Mouse (Mus musculus): ENCODE data around the gene Fam20a. TPM values are rescaled to one million over a fixed set of nuclear protein-coding genes. Genes with fewer than 3 reads are reported as not detected.

Fam20a gene
- 2.2 and 2.3 TPM in 2 replicates for polyA plus RNA-seq (2015; fragmentation: Nextera tagmentation; extraction: Ambion mirVana)

DNA sequence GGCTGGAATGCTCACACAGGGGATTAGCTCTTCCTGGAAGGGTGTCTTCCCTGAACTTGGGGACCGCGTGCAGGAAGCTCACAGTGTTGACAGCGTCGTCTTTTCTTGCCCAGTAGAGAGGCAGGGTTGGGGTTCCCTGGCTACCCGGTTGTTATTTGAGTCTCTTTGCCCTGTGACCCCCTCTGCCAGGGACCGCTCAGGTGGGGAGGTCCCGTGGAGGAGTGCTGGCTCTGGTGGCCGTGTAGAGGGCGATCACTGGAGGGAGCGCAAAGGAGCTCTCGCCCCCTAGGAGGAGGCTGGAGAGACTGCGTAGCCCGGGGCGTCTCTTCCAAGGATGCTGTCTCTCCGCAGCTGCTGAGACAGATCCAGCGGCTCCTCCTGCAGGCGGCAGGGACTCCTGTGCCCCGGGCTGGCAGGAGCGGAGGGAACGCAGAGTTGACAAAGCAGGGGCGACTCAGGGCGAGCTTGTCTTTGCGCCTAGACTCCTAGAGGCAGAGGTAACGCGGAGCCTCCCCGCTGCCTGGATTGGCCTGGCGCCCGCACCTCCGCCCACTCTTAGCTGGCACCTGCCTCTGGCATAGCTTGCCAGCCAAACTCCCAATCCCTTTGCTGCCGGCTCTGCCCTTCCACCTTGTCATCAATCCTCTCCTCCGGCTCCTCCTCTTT lies at the start of gene Fam20a:
Gene Fam20a, minus strand, starts transcription at position 499 of the 666 bp plus-strand sequence.
- Histone ChIP-seq H3K4me1 (replicated peaks) (peaks cover 25% of the 10 kb centered on the region), H3K4me2 (replicated peaks) (peak within 1 kb of the TSS; percentile 97), H3K27ac (peak within 1 kb of the TSS; percentile 17; the same call in 1 of the 2 replicates), H3K27me3 (replicated peaks) (no peaks in the 10 kb centered on the region), H3K4me3 (replicated peaks) (peak within 1 kb of the TSS; percentile 44), H3K36me3 (no peaks in the 10 kb centered on the region), H3K9me3 (no peaks in the 10 kb centered on the region), H3K9ac (peak within 1 kb of the TSS; percentile 46)
- WGBS: under 1% methylated on average over 31 of the region's 31 CpGs
- ATAC-seq: peak; percentile 72

DNA sequence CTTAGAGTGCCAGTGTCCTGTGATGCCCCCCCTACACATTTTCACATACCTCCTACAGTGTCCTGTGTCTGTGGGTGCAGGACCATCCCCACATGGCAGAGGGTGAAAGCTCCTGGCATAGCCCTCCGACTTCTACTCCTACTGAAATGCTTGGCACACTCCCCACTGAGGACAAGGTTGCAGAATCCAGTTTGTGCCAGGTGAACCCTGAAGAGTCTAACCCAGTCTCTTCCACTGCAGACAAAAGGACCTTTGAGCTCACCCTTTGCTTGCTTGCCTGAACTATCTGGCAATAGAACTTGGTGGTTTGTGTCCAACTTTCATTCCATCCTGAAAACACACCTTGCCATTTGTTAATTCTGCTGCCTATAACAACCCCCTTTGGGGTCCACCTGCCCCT lies 49.3 kb upstream of the Fam20a start:
- Histone ChIP-seq H3K4me1 (replicated peaks) (no peaks in the 10 kb centered on the region), H3K27ac (no peak overlapping the region), H3K4me3 (replicated peaks) (no peak overlapping the region), H3K9ac (no peak overlapping the region), H3K4me2 (replicated peaks) (no peak overlapping the region), H3K36me3 (no peaks in the 10 kb centered on the region), H3K27me3 (replicated peaks) (no peaks in the 10 kb centered on the region), H3K9me3 (no peaks in the 10 kb centered on the region)
- 91% methylated on average over 1 of the region's 1 CpGs for WGBS
- ATAC-seq: no peak

DNA sequence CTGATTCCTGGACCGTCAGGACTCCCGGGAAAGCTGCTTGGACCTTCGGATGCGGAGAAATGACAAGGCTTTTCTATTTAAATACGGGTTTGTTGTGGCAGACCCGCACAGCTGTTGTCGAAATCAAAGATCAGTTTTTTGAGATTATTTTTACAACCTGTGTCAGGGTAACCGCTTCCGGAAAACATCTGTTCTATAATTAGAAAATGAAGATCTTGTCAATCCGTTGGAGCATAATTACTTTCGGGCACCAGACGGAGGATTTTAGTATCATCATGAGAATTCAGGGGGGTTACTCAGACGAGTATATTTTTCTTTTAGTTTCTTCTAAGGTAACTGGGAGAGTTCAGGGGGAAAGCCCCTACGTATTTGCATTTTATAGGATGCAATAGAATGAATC lies 48.1 kb upstream of the Fam20a start:
- no peak overlapping the region for H3K4me3 ChIP-seq (replicated peaks)
- H3K36me3 ChIP-seq: no peaks in the 10 kb centered on the region
- no peak overlapping the region for H3K9ac ChIP-seq
- no peaks in the 10 kb centered on the region for H3K9me3 ChIP-seq
- no peak for ATAC-seq
- H3K27ac ChIP-seq: no peak overlapping the region
- no peak overlapping the region for H3K4me2 ChIP-seq (replicated peaks)
- H3K27me3 ChIP-seq (replicated peaks): no peaks in the 10 kb centered on the region
- 88% methylated on average over 14 of the region's 14 CpGs for WGBS
- H3K4me1 ChIP-seq (replicated peaks): no peaks in the 10 kb centered on the region

DNA sequence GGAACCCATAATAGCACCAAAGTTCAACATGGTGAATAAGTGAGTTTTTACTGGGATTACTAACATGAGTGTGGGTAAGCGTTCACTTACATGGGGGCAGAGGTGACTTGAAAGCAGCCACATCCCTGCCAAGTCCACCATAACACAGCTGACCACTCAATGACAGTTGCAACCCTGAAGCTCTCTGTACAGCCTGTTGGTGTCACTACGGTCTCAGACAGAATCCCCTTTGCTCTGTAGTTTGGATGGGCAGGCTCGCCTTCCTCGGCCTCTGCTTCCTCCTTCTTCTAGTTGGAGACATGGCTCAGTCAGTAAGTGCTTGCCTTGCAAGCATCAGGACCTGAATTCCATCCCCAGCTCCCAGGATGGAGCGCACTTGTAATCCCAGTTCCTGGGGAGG lies 47.0 kb upstream of the Fam20a start:
- H3K9ac ChIP-seq: no peak overlapping the region
- ATAC-seq: no peak
- no peak overlapping the region for H3K27ac ChIP-seq
- no peak overlapping the region for H3K4me2 ChIP-seq (replicated peaks)
- no peaks in the 10 kb centered on the region for H3K36me3 ChIP-seq
- H3K27me3 ChIP-seq (replicated peaks): no peaks in the 10 kb centered on the region
- WGBS: 79% methylated on average over 5 of the region's 5 CpGs
- no peak overlapping the region for H3K4me3 ChIP-seq (replicated peaks)
- no peaks in the 10 kb centered on the region for H3K4me1 ChIP-seq (replicated peaks)
- H3K9me3 ChIP-seq: no peaks in the 10 kb centered on the region

DNA sequence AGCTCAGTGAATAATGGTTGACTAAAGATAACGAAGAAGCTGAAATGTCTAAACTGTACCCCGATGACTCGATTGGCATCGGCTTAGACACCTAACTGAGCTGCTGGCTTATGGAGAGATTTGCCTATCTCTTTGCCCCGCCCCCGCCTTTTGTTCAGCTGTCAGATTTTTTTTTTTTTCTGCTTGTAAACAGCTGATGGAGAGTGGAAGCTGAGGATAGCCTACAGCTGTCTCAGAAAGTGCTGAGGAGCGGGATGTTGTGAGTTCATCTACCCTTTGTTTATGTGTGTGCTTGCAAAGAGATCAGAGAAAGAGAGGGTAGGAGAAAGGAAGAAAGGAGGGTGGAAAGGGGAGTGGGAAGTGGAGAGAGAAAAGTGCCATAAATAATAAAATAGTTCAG lies 38.0 kb upstream of the Fam20a start:
- no peak overlapping the region for H3K27ac ChIP-seq
- H3K36me3 ChIP-seq: no peaks in the 10 kb centered on the region
- H3K4me1 ChIP-seq (replicated peaks): no peaks in the 10 kb centered on the region
- ATAC-seq: no peak
- no peak overlapping the region for H3K9ac ChIP-seq
- WGBS: 76% methylated on average over 7 of the region's 7 CpGs
- H3K4me2 ChIP-seq (replicated peaks): no peak overlapping the region
- H3K4me3 ChIP-seq (replicated peaks): no peak overlapping the region
- no peaks in the 10 kb centered on the region for H3K27me3 ChIP-seq (replicated peaks)
- no peaks in the 10 kb centered on the region for H3K9me3 ChIP-seq

DNA sequence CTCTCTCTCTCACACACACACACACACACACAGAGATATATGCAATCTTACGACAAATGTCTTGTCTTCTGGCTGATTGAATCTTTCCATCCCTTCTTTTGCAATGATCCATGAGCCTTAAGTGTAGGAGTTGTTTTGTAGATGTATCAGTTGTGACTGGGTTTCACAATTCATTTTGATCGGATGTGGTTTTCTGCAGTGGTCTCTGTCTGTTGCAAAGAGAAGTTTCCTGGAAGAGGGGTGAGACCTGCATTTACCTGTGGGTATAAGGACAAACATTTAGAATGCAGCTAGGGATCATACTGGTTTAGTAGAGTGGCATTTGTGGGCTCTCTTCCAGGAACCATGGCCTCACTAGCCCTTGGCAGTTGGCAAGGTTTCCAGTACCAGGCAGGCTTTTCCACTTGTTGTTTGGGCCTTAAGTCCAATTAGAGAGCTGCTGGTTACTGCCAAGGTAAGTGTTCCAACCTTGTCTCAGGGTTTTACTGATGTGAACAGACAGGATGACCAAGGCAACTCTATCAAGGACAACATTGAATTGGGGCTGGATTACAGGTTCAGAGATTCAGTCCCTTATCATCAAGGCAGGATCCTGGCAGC lies 36.6 kb upstream of the Fam20a start:
- no peaks in the 10 kb centered on the region for H3K9me3 ChIP-seq
- H3K4me1 ChIP-seq (replicated peaks): no peaks in the 10 kb centered on the region
- no peak overlapping the region for H3K4me3 ChIP-seq (replicated peaks)
- WGBS: 88% methylated on average over 2 of the region's 2 CpGs
- no peaks in the 10 kb centered on the region for H3K27me3 ChIP-seq (replicated peaks)
- H3K27ac ChIP-seq: no peak overlapping the region
- H3K9ac ChIP-seq: no peak overlapping the region
- ATAC-seq: no peak
- no peak overlapping the region for H3K4me2 ChIP-seq (replicated peaks)
- H3K36me3 ChIP-seq: no peaks in the 10 kb centered on the region

DNA sequence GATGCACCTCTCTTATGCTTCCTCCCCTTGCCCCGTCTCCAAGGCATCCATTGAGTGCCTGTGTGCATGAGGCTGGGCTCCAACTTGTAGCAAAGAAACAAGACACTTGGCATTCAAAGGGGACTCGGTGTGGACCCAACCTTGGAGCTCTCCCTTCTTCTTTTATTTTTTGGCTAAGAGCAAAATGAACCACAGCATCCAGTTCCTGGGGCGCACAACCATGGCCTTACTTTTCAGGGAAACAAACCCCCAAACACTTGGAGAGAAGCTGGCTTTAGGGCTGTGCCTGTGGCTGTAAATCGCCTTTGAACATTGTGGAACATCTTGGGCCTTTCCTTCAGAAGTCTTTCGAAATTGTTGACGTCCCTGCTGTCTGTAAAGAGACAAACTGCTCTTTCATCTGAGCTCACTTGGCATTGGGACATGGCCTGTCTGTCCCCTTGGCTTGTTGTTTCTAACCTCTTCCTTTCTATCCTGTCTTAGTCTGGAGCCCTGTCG lies 32.1 kb upstream of the Fam20a start:
- Histone ChIP-seq H3K27me3 (replicated peaks) (no peaks in the 10 kb centered on the region), H3K4me1 (replicated peaks) (no peaks in the 10 kb centered on the region), H3K36me3 (no peaks in the 10 kb centered on the region), H3K4me2 (replicated peaks) (no peak overlapping the region), H3K9me3 (no peaks in the 10 kb centered on the region), H3K9ac (no peak overlapping the region), H3K4me3 (replicated peaks) (no peak overlapping the region), H3K27ac (no peak overlapping the region)
- 79% methylated on average over 7 of the region's 7 CpGs for WGBS
- ATAC-seq: no peak

DNA sequence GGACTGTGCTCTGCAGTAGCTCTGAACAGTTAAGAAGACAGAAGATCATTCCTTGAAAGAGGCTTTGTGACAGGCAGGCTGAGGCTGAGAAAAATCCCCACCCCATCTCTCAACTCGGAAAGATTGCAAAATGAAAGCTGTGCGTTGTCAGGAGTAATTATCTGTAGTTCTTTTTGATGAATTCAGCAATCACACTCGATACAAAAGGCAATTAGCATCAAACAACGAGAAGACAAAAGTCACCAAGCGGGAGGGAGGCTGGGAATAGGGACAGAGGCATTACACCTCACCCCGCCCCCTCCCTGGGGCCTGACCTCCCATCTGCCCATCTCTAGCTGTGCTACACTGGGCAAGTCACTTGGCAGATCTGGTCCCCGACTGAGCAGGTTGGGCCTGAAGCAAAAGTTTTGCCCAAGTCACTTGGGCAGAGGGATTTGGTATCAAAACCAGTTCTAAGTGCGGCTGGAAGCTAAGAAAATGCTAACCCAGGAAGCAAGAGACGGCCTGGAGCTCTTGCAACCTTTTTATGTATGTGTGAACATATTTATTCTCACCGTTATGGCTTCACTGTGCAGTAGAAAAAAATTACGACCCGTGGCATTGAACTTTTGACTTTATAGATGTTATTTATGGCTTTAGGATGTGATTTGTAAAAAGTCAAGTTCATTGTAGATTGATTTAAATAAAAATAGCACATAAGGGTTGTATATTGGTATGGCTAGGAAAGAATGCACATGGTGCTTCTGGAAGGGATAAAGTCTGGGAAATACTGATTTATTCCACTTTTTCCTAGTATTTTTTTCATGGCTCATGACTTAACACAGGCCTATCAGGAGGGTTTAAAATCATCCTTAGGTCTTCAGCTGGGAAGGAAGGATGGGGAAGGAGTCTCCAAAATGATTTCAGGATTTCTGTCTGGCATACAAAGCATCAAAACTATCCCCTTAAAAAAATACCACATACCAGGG lies 29.8 kb upstream of the Fam20a start:
- Histone ChIP-seq H3K9me3 (no peaks in the 10 kb centered on the region), H3K9ac (no peak overlapping the region), H3K27ac (no peak overlapping the region), H3K27me3 (replicated peaks) (no peaks in the 10 kb centered on the region), H3K4me2 (replicated peaks) (no peak overlapping the region), H3K36me3 (no peaks in the 10 kb centered on the region), H3K4me3 (replicated peaks) (no peak overlapping the region), H3K4me1 (replicated peaks) (no peaks in the 10 kb centered on the region)
- 47% methylated on average over 12 of the region's 12 CpGs for WGBS
- no peak for ATAC-seq

DNA sequence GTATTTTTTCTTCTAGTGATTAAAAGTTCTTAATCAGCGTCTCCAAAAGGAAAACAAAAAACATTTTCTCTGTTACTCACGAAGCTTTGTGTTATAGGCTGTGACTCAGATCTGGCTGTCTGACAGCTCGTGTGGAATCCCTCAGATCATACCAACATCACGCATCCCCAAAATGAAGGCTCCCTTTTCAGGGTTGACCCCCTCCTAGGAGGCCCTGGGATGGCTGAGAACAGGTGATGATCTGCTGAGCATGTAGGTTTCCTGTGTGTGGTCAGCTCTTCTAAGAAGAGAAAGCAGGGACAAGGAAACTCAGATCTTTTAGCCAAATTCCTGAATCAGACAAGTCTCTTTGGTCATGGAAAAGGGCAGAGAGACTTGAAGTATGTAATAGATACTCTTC lies 23.1 kb upstream of the Fam20a start:
- Histone ChIP-seq H3K4me2 (replicated peaks) (no peak overlapping the region), H3K27ac (no peak overlapping the region), H3K9ac (no peak overlapping the region), H3K4me3 (replicated peaks) (no peak overlapping the region), H3K27me3 (replicated peaks) (no peaks in the 10 kb centered on the region), H3K36me3 (no peaks in the 10 kb centered on the region), H3K4me1 (replicated peaks) (no peaks in the 10 kb centered on the region), H3K9me3 (no peaks in the 10 kb centered on the region)
- WGBS: 86% methylated on average over 4 of the region's 4 CpGs
- no peak for ATAC-seq

DNA sequence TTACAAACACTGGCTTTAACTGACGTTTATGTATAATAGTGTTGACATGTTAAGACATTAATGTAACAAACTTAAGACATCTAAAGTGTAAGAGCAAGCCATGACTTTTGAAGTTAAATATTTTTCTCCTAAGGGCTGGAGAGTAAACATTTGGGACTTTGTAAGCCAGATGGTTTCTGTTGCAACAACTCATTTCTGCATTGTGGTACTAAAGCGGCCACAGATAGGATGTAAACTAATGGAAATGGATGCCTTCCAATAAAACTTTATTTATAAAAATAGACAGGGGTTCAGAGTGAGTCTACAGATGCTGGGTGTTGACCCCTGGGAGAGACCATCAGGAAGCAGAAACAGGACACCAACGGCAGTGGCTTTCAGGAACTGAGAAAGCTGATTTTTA lies 15.9 kb upstream of the Fam20a start:
- Histone ChIP-seq H3K36me3 (no peaks in the 10 kb centered on the region), H3K4me2 (replicated peaks) (no peak overlapping the region), H3K4me3 (replicated peaks) (no peak overlapping the region), H3K27ac (no peak overlapping the region), H3K4me1 (replicated peaks) (no peaks in the 10 kb centered on the region), H3K9ac (no peak overlapping the region), H3K9me3 (no peaks in the 10 kb centered on the region), H3K27me3 (replicated peaks) (no peaks in the 10 kb centered on the region)
- 35% methylated on average over 3 of the region's 3 CpGs for WGBS
- ATAC-seq: no peak

DNA sequence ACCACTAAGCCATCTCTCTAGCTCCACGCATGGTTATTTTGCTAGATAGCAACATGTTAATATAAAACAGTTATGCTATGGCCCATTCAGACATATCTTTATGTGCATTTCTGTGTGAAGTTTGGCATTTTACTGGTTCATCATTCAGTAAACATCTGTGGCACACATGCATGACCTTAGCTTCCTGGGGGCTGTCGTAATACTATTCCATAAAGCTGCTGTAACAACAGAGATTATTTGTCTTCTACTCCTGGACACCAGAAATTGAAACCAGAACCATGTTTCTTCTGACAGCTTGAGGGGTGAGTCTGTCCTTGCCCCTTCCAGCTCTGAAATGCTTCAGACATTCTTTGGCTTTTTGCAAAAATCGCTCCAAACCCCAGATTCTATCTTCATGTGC lies 14.3 kb upstream of the Fam20a start:
- no peaks in the 10 kb centered on the region for H3K9me3 ChIP-seq
- no peak overlapping the region for H3K9ac ChIP-seq
- H3K4me1 ChIP-seq (replicated peaks): no peaks in the 10 kb centered on the region
- no peak overlapping the region for H3K4me2 ChIP-seq (replicated peaks)
- 72% methylated on average over 3 of the region's 3 CpGs for WGBS
- no peaks in the 10 kb centered on the region for H3K27me3 ChIP-seq (replicated peaks)
- H3K27ac ChIP-seq: no peak overlapping the region
- no peaks in the 10 kb centered on the region for H3K36me3 ChIP-seq
- no peak overlapping the region for H3K4me3 ChIP-seq (replicated peaks)
- no peak for ATAC-seq

DNA sequence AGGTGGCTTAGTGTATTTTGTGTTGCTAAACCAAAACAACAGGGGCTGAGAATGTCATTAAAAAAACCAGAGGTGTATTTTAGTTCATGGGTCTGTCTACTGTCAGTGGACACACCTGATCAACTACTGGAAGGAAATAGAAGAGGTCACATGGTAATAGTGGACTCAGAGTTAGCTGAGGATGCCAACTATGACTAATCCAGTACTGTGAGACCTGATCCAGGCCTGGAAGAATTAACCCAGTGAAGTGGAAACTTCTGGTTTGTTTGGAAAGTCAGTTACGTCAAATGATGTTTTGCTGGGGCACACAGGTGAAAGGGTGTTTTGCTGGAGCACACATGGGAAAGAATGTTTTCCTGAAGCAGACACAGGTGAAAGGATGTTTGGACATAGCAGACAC lies 12.3 kb upstream of the Fam20a start:
- Histone ChIP-seq H3K27ac (no peak overlapping the region), H3K27me3 (replicated peaks) (no peaks in the 10 kb centered on the region), H3K4me3 (replicated peaks) (no peak overlapping the region), H3K4me2 (replicated peaks) (no peak overlapping the region), H3K9ac (no peak overlapping the region), H3K4me1 (replicated peaks) (no peaks in the 10 kb centered on the region), H3K9me3 (no peaks in the 10 kb centered on the region), H3K36me3 (no peaks in the 10 kb centered on the region)
- WGBS: 98% methylated on average over 1 of the region's 1 CpGs
- no peak for ATAC-seq
